Mouse (Mus musculus) retina, postnatal 7 days (tissue): Measurements from ENCODE around the gene Pidd1.
"Not testable (repeated sequence)": the region's sequence is repeated elsewhere in the genome, so short reads cannot be mapped to it uniquely, and the experiment has no call there.

ENCODE experiments used
- DNase-seq: peaks from one replicate; pipeline ENCODE4 v3.0.0-alpha.2; 2012; ENCODE audit warnings: low read depth, low spot score

Pidd1 gene

GRCm38 (mm10) chr7:141416144-141416841 is 27.5 kb downstream of the Pidd1 start:
- no peak for DNase-seq

- DNase-seq = peak; percentile 100
Measured at GRCm38 (mm10) chr7:141413809-141414584, 29.8 kb downstream of the Pidd1 start, which contains the start of gene Gatd1. Gatd1 (minus strand) TSS chr7:141414136.

- no peak for DNase-seq
Measured at GRCm38 (mm10) chr7:141413331-141413730, 30.5 kb downstream of the Pidd1 start.

- no peak for DNase-seq
Measured at GRCm38 (mm10) chr7:141411667-141412066, 32.2 kb downstream of the Pidd1 start.

GRCm38 (mm10) chr7:141410631-141411030 is 33.2 kb downstream of the Pidd1 start:
- no peak for DNase-seq

GRCm38 (mm10) chr7:141408833-141409232 is 35.0 kb downstream of the Pidd1 start:
- DNase-seq = peak; percentile 84

- not testable (repeated sequence) for DNase-seq
Measured at GRCm38 (mm10) chr7:141407670-141408069, 36.2 kb downstream of the Pidd1 start.

- no peak for DNase-seq
Measured at GRCm38 (mm10) chr7:141405466-141405865, 38.4 kb downstream of the Pidd1 start.

- DNase-seq = no peak
Measured at GRCm38 (mm10) chr7:141403305-141403704, 40.5 kb downstream of the Pidd1 start.

- no peak for DNase-seq
Measured at GRCm38 (mm10) chr7:141395348-141395747, 48.5 kb downstream of the Pidd1 start.

GRCm38 (mm10) chr7:141394771-141395170 is 49.1 kb downstream of the Pidd1 start:
- DNase-seq = peak; percentile 56

GRCm38 (mm10) chr7:141394158-141394557 is 49.7 kb downstream of the Pidd1 start:
- no peak for DNase-seq

GRCm38 (mm10) chr7:141392552-141393222 is 51.1 kb downstream of the Pidd1 start:
- no peak for DNase-seq

GRCm38 (mm10) chr7:141391625-141392551 is 51.9 kb downstream of the Pidd1 start, which contains the start of gene Taldo1:
Taldo1 (plus strand) TSS chr7:141392199.
- DNase-seq = peak; percentile 84

- DNase-seq = no peak
Measured at GRCm38 (mm10) chr7:141390326-141391259, 53.2 kb downstream of the Pidd1 start.

- no peak for DNase-seq
Measured at GRCm38 (mm10) chr7:141388487-141389109, 55.2 kb downstream of the Pidd1 start.
